Mouse (Mus musculus) T-helper 17 cell (primary cell): ENCODE results near the gene Akna.

Source experiments
- in situ Hi-C, 2 experiments: fragments of 300-600 bp; cut with MboI, MseI; formaldehyde crosslinking; loops; 1 replicate in 1 of 2; 2 replicates in 1 of 2; pipeline ENCODE4 v1.15.1; 2025; ENCODE audit warnings: high pct_unique_total_duplicates in 2 of 2

Gene Akna

GRCm38 (mm10) chr4:63410583-63410934 is 7.4 kb upstream of the Akna start:
- in situ Hi-C loops: loop anchor here (5.0 to 10.0 kb wide), 2 partner anchors 152 to 524 kb away; no protein-coding TSS in a partner anchor

- in situ Hi-C loops: loop anchor here (5.0 to 10.0 kb wide), 5 partner anchors 38 to 532 kb away; no protein-coding TSS in a partner anchor
Observed at GRCm38 (mm10) chr4:63409908-63410582, 6.9 kb upstream of the Akna start.

- in situ Hi-C loops: loop anchor here (5.0 to 10.0 kb wide), 3 partner anchors 37 to 533 kb away; no protein-coding TSS in a partner anchor
Observed at GRCm38 (mm10) chr4:63409317-63409907, 6.3 kb upstream of the Akna start.

GRCm38 (mm10) chr4:63408649-63409048 is 5.5 kb upstream of the Akna start:
- in situ Hi-C loops: loop anchor here (5.0 to 10.0 kb wide), 3 partner anchors 36 to 534 kb away; no protein-coding TSS in a partner anchor

GRCm38 (mm10) chr4:63408247-63408646 is 5.1 kb upstream of the Akna start:
- in situ Hi-C loops: loop anchor here (5.0 to 10.0 kb wide), 3 partner anchors 36 to 534 kb away; no protein-coding TSS in a partner anchor

GRCm38 (mm10) chr4:63405683-63406082 is 2.5 kb upstream of the Akna start:
- in situ Hi-C loops: loop anchor here (5.0 to 10.0 kb wide), 3 partner anchors 33 to 537 kb away; no protein-coding TSS in a partner anchor

- in situ Hi-C loops: loop anchor here (5.0 to 10.0 kb wide), 3 partner anchors 33 to 537 kb away; no protein-coding TSS in a partner anchor
Observed at GRCm38 (mm10) chr4:63405051-63405450, 1.9 kb upstream of the Akna start.

GRCm38 (mm10) chr4:63404205-63404604 is 1.1 kb upstream of the Akna start:
- in situ Hi-C loops: loop anchor here (5.0 to 10.0 kb wide), 2 partner anchors 93 to 451 kb away; partner anchors contain the start of gene Whrn (in 1 of the 2)

GRCm38 (mm10) chr4:63402558-63402957 is 596 bp downstream of the Akna start:
- in situ Hi-C loops: loop anchor here (5.0 to 10.0 kb wide), 2 partner anchors 95 to 452 kb away; partner anchors contain the start of gene Whrn (in 1 of the 2)

GRCm38 (mm10) chr4:63402056-63402455 is 1.1 kb downstream of the Akna start:
- in situ Hi-C loops: loop anchor here (5.0 to 10.0 kb wide), 2 partner anchors 95 to 453 kb away; partner anchors contain the start of gene Whrn (in 1 of the 2)

GRCm38 (mm10) chr4:63401620-63402019 is 1.5 kb downstream of the Akna start:
- in situ Hi-C loops: loop anchor here (5.0 to 10.0 kb wide), 2 partner anchors 96 to 453 kb away; partner anchors contain the start of gene Whrn (in 1 of the 2)

GRCm38 (mm10) chr4:63400541-63401306 is 2.4 kb downstream of the Akna start:
- in situ Hi-C loops: loop anchor here (5.0 to 10.0 kb wide), 2 partner anchors 97 to 454 kb away; partner anchors contain the start of gene Whrn (in 1 of the 2)

- in situ Hi-C loops: loop anchor here (5.0 to 10.0 kb wide), 2 partner anchors 98 to 455 kb away; partner anchors contain the start of gene Whrn (in 1 of the 2)
Observed at GRCm38 (mm10) chr4:63399691-63400270, 3.4 kb downstream of the Akna start.

- in situ Hi-C loops: no loop called here
Observed at GRCm38 (mm10) chr4:63398854-63399609, 4.1 kb downstream of the Akna start.

- in situ Hi-C loops: no loop called here
Observed at GRCm38 (mm10) chr4:63397981-63398537, 5.1 kb downstream of the Akna start.

- in situ Hi-C loops: no loop called here
Observed at GRCm38 (mm10) chr4:63391322-63391721, 11.8 kb downstream of the Akna start.

GRCm38 (mm10) chr4:63389887-63390528 is 13.1 kb downstream of the Akna start:
- in situ Hi-C loops: no loop called here

GRCm38 (mm10) chr4:63389121-63389886 is 13.8 kb downstream of the Akna start:
- in situ Hi-C loops: no loop called here

- in situ Hi-C loops: no loop called here
Observed at GRCm38 (mm10) chr4:63388029-63388428, 15.1 kb downstream of the Akna start.
